Mouse (Mus musculus): Measurements from ENCODE around the gene Jak3.

- TF ChIP-seq CTCF (IDR thresholded peaks at IDR 0.05; ENCODE audit: low read depth, low read length) (no peak), GATA1 (IDR thresholded peaks at IDR 0.05; ENCODE audit: borderline replicate concordance, low read length) (no peak), GATA2 (IDR thresholded peaks at IDR 0.05; ENCODE audit: borderline replicate concordance, low read depth, low read length) (no peak), TAL1 (conservative IDR thresholded peaks at IDR 0.05; ENCODE audit: low read depth, low read length) (no peak), POLR2AphosphoS5 (IDR thresholded peaks at IDR 0.05; ENCODE audit: insufficient replicate concordance, low read depth, low read length) (no peak)
Measured at GRCm38 (mm10) chr8:71711574-71711973, 35.5 kb downstream of the Jak3 start.

Data from G1E (cell line).